Mouse (Mus musculus) left cerebral cortex, postnatal 36 days (tissue): Measurements from ENCODE around the gene Tcf7l2. TPM values are rescaled to one million over a fixed set of nuclear protein-coding genes. Genes with fewer than 3 reads are reported as not detected.

ENCODE experiments used
- DNase-seq, 2 experiments: peaks; one replicate each; pipeline ENCODE4 v3.0.0; 2021 to 2022; ENCODE audit warnings: low spot score in 2 of 2, mixed read lengths in 1 of 2
- intact Hi-C: fragments of 180-260 bp; cut with DNase I; formaldehyde crosslinking; loops from one replicate; pipeline ENCODE4 v1.15.1; 2025
- total RNA-seq, 2 experiments: library from RNA; stranded (reverse); gene quantifications; 2 replicates each; pipeline ENCODE4 v1.2.3; 2021

Tcf7l2 gene
- total RNA-seq, 2 experiments from 2014 or later = 8.5 to 10.6 TPM

DNA sequence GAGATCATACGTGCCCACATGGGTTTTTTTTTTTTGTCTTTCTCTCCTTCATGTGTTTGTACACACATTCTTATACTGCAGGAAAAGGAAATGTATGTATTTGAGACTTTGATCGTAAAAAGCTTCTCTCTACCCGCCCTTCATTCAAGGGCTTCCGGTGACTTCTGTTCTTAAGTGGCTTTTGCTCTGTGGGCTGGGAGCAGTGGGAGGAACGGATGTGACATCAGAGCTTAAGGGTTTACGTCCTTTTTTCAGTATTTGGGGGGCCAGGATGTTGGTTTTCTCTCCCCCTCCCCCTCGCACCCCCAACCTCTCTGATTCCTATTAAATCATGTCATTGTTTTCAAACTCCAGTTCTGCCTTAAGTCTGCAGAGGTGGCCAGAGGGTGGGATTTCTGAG lies 173.9 kb downstream of the Tcf7l2 start:
- DNase-seq = no peak
- intact Hi-C loops = no loop called here

DNA sequence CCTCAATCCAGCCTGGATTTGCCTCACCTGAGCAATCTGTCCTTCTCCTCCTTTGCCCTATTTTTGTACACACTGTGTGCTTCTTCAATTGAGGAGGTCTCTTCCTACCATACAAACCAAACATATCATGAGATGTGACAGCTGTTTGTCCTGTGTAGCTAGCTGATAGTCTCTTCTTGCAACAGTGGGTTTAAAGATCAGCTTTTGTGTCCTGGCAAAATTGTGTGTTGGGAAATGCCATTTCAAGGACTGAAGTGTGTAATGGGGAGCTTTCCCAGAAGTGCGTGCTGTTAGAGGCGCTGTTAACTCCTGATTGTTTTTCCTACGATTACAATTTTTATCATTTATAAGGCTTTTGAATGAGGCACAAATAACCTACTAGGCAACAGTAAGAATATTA lies 174.6 kb downstream of the Tcf7l2 start:
- DNase-seq = no peak
- intact Hi-C loops = no loop called here

DNA sequence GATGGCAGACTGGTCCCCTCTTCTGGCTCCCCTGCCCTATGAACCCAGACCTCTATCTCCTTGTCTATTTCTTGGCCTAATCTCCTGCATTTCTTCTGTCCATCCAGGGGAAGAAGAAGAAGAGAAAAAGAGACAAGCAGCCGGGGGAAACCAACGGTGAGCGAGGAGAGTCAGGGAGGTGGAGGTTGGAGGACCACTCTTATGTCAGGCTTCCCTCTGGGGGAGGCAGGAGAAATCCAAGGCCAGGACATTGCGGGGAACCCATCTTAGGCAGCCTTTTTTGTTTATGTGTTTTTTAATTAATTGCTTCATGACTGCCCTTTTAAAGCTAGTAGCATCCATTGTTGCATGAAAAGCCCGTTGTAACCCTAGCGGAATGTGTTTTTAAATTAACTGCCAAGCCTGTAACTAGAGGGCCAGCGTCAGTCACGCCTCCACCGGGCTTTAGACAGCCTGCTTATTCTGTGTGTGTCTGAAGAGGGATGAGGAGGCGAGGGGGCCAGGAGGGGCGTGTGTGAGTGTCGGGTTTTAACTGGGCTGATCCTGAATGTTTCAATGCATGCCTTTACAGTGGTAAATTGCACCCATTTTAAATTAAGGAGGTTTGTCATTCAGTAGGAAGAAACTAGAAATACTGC lies 182.3 kb downstream of the Tcf7l2 start:
- DNase-seq = no peak
- intact Hi-C loops = no loop called here

DNA sequence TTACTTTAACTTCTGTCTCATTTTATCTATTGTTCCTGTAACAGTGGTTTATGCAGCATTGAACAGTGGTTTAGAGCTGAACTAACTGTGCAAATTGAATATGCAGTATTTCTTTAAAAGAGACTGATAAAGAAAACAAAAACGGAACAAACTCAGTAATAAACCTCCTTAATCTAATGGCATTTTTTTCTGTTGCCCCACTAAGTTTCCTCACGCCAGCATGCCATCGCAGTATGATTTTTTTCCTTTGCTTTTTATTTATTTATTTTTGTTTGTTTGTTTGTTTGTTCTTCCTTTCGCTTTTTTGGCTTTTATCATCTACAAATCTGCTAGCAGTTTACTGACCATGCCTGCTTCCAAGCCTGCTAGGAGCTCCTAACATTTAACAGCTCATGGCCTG lies 183.2 kb downstream of the Tcf7l2 start:
- intact Hi-C loops = no loop called here
- DNase-seq = no peak

DNA sequence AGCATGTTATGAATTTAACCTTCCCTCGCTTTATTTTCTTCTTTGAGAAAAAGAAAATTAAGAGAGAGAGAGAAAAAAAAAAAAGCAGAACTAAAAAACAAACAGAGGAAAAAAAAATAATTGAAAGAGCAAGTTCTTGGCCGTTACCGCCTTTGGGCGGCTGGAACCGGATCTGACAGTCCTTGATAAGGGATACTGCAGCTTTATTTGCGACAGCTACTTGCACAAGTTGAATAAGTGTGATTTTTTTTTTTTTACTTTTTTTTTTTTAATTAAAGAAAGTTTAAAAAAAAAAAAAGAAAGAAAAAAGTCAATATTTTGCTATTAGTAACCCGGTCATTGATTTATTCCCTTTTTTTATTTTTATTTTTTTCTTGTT lies 183.8 kb downstream of the Tcf7l2 start:
- no peak for DNase-seq
- intact Hi-C loops = no loop called here

DNA sequence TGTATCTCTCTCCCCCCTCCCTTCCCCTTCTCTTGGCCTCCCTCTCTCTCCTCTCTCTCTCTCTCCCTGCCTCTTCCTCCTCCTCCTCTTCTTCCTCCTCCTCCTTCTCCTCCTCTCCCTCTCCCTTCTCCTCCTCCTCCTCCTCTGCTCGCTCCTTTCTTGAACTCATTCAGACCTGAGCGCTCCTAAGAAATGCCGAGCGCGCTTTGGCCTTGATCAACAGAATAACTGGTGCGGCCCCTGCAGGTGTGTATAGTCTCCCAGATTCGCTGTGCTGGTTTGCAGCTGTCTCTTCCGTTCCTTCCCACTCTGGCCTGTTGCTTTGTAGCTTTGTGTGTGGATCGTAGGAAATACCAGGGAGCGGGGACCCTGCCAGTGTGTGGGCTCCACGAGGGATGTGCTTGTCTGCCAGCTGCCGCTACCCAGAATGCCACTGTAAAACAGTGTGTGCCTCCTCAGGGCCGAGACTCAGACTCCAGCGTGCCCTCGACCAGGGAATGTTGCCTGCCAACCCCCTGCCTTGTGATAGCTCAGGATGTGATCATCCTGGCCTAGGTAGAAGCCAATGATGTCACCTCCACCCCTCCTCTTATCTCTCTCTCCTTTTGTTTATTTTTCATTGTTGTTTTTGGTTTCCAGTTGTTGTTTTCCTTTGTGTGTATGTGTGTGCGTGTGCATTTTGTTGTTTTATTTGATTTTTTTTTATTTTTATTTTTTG lies 184.3 kb downstream of the Tcf7l2 start:
- DNase-seq = no peak
- intact Hi-C loops = no loop called here

DNA sequence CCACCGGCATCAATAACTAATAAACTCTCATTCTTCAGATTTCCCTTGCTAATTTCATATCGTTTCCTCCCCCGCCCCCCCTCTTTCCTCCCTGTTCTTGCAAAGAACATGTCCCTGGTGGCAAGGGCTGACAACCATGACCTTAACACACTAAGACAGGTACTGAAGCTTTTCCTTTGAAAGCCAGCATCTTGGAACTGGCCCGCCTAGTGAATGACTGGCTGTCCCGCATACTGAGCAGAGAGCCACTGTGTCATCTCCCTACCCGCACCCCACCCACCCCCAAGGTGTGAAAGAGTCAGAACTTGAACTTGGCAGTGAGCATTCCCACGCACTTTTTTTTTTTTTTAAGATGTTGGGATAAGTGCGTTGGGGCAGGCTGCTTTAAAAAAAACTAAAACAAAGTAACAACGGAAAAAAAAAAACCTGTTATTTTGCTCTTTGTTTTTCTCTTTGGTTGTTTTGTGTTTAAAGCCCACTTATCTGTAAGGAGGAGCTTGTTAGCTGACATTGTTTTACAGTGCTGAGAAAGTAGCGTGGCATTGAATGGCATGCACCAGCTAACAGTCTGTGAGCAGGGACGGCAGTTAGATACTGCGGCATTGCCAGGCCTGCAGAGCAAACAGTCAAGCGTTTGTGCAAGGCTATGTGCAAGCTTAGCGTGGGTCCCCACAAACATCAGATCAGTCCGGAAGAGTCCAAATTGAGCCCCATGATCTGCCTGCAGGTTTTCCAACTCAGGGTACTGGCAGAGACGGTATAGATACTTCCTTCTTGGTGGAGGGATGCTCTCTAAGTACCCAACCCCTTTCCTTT lies 185.4 kb downstream of the Tcf7l2 start:
- no peak for DNase-seq
- intact Hi-C loops = no loop called here

DNA sequence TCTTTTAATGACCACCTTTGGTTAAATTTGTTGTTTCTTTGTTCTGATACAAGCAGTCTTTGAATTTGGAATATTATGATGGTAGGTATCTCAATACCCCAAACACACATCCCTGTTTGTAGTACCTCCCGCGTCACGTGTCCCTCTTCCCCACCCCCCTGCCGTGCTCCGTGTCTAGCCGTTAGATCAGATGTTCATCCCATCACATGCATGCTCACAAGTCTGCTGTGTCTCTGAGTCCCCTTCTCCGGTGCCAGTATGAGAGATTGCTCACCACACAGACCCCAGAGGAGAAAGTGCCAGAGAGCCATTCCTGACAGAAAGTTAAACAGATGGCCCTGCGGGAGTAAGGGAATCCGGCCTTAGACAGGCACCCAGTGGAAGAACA lies 186.0 kb downstream of the Tcf7l2 start:
- intact Hi-C loops = no loop called here
- no peak for DNase-seq

DNA sequence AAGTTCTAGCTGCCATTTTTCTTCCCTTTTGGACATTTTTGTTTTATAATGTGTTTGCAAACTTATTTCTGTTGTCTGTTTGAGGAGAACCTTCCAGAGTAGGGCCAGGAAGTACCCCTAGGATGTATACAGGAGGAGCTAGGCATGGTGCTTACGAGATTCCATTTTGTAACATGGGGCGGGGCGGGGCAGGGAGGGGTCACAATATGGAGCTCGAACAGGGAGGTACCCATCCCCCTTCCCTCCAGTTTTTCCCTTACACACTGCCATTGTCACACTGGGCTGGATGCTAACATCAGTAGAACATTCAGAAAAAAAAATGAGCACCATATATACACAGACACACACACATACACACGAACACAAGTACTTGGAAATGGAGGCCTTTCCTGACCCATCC lies 187.1 kb downstream of the Tcf7l2 start:
- intact Hi-C loops = no loop called here
- DNase-seq = no peak

DNA sequence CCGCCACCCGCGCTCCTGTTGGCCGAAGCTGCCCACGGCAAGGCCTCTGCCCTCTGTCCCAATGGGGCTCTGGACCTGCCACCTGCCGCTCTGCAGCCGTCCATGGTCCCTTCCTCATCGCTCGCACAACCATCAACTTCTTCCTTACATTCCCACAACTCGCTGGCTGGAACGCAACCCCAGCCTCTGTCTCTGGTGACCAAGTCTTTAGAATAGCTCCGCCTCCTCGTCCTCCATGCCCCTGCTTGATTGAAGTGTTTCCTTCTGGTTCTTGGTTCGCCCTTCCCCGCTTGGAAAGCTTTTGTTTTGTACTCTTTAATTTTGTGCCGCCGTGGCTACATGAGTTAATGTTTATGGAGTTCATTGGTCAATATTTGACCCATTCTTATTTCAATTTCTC lies 190.0 kb downstream of the Tcf7l2 start:
- intact Hi-C loops = no loop called here
- DNase-seq = no peak

DNA sequence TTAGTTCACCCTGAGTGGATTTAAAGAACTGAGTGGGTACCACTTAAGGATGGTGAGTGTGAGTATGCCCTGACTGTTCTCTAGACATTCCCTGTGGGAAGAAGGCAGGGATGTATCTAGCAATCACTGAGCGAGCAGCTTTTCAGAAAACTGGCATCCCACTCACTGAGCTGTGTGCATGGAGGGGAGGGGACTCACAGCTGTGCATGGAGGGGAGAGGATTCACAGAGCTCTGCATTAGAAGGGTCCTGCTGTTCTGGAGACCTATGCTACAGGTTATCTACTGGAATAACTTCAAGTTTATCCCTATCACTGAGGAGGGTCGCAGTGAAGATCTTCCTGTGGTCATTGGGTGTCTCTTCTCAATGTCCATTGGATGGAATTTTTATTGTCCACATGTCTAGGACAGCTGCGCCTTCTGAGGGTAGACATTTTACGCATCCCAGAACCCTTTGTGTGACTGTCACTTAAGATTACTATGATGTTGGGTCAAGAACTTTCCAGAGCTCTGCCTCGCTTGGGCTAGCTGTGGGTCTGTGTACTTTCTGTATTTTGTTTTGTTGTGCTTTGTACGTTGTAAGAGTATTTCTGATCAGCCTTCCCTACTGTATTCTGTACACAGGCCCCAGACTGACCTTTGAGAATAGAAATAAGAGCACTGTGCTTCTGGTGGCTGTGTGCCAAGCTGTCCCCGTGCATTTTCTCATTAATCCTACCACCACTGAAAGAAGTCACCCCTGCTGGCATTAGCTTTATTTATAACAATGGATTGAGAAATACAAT lies 192.5 kb downstream of the Tcf7l2 start:
- intact Hi-C loops = no loop called here
- DNase-seq = no peak

DNA sequence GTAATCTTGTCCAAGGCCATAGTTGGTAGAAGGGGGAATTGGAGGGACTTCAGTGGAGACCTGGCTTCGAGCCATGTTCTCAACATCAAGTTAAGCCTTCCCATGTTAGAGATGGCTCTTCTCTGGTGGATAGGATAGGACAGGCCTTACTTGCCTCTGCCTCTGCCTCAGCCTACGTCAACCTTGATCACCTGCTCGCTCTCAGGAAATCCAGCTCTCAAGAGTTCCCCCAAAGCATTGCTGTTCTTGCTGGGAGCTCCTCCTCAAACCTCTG lies 193.0 kb downstream of the Tcf7l2 start:
- no peak for DNase-seq
- intact Hi-C loops = no loop called here

DNA sequence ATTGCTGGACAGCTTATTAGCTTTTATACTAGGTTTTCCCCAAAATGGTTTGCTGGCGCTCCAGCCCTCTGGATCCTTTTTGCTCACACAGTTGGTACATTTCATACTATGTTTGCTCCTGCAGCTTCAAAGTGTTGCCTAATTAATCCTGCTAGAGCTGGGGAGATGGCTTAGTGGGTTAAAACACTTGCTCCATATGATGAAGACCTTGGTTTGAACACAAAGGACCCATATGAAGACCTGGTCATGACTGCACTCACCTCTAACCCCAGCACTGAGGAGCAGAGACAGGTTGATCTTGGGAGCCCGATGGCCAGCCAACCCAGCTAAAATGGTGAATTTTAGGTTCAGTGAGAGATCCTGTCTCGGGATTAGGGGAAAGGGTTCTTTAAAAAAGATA lies 195.4 kb downstream of the Tcf7l2 start:
- intact Hi-C loops = no loop called here
- DNase-seq = no peak

DNA sequence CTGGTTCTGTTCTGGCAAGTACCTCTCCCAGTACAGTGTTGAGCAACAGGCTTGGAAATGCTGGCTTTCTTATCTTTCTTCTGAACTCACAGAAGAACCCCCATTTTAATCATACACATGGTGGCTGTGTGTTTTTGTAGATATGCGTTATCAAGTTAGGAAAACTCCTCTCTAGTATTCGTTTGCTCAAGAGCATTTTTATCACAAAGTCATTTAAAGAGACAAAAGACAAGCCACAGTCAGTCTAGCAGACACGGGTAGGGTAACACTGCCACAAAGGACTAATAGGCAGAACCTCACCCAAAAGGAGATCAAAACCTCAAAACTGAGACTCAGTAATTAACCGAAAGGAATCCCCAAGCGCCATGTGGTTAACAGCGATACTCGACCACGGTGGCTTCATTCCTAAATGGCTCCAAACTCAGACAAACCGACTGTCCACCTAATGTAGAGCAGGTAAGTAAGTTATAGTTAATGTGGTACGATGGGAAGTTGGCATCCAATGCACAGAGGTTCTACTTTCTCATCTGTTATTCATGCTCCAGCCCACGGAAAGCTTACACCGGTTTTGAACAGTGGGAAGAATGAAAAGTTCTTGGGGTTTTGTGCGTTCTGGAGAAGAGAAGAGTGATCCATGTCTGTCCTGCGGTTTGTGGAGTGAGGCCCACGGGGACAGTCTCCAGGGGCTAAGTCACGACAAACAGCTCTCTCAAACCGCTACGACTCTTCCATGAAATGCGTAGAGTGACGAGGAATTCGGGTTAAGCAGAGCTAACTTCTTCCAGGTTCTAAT lies 196.8 kb downstream of the Tcf7l2 start:
- DNase-seq = no peak
- intact Hi-C loops = no loop called here

DNA sequence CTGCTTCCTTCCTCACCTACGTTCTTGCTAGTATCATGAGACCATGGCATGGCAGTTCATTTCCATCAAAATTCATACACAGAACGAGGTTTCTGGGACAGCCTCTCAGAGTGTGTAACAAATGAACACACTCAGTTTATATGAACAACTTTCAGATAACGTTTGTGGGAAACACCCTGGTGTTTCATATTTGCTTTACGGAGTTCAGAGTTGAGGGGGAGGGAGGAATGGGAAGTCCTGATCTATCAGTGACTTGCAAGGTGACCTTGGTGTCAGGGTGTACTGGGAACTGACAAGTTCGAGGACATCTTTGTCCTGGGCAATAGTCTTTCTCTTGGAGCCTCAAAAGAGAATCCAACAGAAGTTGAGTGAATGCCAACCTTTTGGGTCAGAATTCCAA lies 197.5 kb downstream of the Tcf7l2 start:
- no peak for DNase-seq
- intact Hi-C loops = no loop called here

DNA sequence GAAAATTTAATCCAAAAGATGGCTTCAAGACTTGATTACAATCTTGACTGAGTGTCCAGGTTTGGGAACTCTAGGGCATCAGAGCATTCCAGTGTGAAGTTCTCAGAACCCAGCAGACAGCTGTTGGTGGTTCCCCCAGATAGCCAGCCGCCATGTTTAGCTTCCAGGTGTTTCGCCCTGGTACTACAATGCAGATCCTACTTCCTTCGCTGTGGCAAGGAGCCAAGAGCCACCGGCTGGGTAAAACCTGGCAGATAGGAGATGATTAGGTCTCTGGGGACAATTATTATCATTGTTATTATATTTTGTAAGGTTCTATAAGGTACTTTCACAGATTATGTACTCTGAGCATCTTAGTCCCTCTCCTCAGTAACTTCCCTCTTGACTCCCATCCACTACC lies 198.1 kb downstream of the Tcf7l2 start:
- intact Hi-C loops = no loop called here
- DNase-seq = no peak

DNA sequence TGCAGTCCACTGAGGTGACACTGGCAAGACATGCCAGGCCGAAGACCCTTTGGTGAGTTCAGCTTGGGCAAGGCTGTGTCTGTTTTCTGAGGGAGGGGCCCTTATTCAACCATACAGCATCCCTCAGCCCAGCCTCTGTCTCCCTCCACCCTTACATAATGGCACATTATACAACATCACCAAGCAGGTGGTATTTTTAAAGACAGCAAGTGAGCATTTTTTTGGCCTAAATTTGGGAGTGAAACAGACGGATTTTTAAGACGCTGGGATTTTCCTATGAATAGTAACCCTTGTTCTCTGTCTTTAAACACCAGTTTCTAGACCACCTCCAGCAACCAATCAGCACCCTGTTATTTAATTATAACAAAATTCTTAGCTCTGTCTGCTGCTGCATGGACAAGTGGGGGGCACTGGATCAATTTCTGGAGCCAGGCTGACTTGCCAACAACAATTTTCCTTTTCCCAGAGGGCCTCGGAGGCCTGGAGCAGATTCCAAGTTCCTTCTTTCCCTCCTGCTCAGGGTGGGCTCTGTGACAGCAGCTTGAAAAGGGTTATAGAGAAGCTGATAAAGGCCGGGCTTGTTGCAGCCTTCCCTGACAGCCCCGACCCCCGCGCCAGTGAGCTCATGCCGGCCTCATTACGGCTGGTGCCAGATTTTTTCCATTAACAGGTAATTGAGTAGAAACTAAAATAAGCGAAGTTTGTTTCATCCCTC lies 199.1 kb downstream of the Tcf7l2 start:
- DNase-seq = peak; percentile 62 to 66
- intact Hi-C loops = no loop called here

DNA sequence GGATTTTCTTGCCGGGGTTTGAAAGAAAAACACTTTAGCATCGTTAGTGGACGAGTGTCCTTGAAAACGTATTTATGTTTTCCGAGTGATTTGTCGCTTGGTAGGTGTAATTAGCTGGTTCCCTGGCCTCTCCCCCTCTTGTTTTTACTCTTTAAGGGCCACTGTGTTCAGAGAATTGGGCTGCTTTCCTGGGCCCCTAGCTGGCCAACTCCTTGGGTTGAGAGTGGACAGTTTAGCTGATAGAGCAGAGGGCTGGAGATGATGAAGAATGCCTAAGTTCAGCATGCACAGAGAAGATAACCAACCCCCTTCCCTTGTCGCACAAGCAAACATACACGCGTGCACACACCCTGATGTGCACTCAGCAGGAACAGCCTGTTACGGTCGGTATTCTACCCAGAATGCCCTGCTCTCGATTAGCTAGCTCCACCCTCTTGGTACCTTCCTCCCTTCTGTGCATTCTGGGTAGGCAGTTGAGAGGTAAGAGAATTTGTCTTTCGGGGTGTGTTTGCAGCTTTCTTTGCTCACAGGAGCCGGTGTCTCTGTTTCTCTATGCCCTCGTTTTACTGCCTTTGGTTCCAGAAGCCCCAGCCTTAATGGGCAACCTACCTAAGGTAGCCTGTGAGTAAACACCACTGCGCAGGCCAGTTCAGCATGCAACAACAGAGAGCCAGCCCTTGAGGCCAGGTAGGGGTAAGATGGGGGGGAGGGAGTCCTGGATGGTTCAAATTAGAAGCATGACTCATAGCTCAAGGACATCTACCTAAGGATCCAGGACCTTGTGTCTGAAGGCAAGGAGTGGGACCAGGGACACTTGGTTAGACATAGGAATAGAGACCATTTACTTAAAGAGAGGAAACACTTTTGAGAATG lies 199.9 kb downstream of the Tcf7l2 start:
- peak in 1 of 2 experiments; percentile 25 for DNase-seq
- intact Hi-C loops = no loop called here
